Mouse (Mus musculus): Measurements from ENCODE around the gene Traf5.

The Traf5 gene

DNA sequence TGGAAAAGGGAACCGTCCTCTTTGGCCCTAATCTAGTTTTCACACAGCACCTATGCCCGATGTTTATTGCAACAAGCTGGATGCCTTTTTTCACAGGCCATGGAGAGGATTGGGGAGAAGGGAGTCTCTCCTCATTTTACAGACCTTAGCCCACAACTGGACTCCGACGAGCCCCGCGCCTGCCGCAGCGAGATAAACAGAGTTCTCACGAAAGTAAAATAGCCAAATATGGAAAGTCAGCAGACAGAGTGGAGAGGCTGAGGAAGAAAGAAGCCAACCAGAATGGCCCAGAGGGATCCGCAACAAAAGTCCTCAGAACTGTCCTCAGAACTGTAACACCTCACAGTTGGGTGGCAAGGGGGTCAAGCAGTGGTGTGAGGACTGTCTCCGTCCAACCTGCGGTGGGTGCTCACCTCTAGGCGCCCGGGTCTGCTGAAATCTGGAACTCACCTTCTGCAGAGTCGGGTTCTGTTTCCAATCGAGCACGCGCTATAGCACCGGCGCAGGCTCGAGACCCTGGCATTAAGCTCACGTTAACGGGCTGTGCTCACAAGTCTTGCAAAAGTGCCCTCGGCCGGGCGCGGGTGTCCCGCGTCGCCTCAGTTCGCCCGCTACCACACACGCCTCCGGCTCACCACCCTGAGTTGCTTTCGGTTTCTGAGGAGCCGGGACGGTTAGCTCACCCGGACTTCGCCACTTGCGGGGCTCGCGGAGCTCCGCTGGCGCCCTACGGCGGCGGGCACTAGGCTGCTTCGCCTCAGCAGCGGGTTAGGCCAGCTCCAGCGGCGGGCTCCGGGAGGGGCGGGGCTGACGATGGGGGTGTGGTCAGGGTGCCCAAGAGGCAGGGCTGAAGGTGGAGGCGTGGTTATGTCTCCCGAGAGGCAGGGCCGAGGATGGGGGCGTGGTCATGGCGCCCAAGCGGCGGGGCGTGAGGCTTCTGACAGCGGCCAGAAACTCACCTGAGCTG lies at the start of gene Traf5:
TSS of gene Traf5 (minus strand) at position 754 of the 967 bp plus-strand sequence.
- peak; percentile 95 for DNase-seq (ENCODE audit: low spot score)

DNA sequence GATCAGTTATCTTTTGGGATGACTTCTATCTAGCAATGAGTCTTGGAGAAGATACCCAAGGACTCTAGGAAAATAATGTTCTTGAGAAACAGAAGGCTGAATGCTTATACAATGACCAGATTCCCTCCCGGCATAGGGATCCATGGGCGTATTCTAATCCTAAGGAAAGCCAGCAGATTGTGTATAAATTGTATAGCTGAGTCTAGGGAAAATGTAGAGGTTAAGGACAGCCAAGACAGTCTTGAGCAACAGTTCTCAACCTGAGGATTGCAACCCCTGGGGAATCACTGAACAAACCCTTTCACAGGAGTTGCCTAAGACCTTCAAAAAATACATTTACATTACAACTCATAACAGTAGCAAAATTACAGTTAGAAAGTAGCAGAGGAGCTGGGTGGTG lies 48.0 kb upstream of the Traf5 start:
- DNase-seq (ENCODE audit: low spot score), result no peak

DNA sequence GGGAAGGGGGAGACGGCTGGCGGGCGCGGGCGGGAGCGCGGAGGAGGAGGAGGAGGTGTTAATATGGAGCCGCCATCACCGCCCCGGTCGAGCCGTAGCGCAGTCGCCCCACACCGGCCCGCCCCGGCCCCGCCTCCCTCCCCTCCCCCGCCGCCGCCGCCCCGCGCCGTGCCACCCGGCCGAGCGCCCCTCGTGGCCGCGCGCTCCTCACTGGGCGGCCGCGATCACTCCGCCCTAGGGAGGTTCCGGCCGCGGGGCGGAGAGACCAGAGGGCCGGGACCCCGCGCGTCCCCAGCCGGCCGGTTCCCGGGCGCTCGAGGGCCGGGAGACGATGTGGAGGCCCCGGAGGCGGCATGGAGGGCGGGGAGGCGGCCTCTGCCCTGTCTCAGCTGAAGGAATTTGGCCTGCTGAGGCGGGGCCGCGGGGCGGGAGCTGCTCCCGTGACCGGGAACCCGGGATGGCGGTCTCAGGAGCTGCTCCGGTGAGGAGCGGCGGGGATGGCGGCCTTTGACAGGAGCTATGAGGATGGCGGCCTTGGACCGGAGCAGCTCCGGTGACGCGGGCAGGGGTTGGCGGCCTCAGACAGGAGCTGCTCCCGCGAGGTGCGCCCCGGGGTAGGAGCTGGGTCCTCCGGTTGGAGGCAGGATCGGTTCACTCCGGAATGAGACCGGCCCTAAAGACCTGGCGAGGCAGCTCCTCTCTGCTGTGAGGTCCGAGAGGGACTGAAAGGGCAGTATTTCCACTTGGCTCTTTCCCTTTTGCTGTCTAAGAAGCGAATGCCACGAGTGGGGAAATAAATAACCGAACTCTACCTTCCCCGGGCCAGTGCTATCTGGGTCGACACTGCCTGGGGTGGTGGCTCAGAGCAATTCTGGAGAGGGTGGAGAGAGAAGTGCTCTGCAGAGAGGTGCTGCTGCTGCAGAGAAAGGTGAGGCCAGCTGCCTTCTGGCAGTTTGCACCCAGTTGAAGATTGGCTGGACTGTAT lies 45.9 kb upstream of the Traf5 start, which contains the start of gene Rcor3:
TSS of gene Rcor3 (minus strand) at position 137 of the 985 bp plus-strand sequence.
- DNase-seq (ENCODE audit: low spot score), result peak; percentile 81

DNA sequence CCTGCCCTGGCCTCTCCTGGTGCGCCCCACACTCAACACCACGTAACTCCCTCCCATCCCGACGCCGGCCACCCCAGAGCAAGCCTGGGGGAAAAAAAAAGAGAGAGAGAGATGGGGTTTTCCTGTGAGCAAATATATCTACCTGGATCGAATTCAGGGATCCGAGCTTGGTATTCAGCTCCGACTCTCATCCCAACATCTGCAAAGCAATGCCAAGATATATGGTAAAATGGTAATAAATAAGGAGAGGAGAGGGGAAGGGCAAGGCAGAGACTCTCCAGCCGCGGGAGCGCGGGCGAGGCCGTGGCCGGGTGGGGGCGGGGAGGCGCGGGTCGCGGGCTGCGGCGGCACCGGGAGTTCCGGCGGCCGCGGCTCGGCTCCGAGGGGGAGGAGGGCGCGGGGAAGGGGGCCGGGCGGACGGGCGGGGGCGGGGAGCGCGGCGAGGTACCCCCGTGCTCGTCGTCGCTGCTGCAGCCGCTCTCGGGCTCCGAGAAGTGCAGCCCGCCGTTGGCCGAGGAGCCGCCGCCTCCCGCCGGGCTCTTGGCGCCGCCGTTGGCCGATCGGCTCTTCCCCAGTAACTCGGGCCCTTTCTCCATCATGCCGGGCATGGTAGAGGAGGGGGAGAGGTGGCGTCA lies 45.0 kb upstream of the Traf5 start:
- DNase-seq (ENCODE audit: low spot score), result peak; percentile 39

DNA sequence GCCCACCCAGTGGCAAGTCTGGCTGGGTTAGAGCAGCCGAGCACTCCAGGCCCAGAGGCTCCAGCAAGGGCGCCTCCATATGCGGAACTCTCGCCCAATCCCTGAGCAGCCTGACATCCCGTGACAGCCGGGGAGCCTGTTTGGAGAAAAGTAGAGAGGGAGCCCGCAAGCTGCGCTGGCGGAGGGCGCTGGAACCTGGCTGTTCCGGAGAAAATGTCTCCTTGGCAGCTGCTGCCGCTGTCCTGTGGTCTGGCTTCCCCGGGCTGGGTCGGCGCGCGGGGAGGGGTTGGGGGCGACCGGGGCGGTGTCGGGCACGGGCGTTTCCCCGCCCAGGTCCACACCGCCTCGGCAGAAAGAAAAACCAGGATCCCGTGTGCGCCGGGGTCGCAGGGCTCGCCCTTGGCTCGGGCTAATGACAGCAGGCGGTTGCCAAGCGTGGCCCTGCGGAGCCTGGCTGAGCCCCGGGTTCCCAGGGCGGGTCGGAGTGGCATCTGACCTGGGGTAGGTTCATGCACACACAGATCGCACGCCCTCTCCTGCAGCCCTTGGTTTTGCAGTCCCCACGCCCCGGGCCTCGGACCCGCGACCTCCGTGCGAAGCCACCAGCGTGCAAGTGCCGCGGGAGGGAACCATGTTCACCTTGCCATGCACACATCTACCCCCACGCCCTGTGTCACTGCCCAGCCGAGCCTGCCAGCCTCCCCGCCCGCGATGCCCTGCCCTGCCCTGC lies 44.4 kb upstream of the Traf5 start:
- DNase-seq (ENCODE audit: low spot score), result peak; percentile 84

DNA sequence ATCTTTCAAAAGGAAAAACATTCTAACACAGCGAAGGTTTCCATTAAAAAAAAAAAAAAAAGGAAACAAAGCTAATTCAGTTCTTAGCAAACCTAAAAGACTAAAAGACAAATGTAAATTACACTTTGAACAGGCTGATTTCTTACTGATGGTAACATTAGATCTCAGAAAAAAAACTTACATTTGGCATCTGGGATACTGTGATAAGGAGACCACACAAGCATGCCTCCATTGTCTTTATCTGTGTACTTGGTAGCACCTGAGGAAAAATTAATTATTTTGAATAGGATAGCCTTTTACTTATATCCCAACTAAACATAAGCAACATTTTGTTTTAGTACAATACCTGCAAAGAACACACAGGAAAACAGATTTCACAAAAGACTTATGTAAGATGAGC lies 37.8 kb upstream of the Traf5 start:
- no peak for DNase-seq (ENCODE audit: low spot score)

DNA sequence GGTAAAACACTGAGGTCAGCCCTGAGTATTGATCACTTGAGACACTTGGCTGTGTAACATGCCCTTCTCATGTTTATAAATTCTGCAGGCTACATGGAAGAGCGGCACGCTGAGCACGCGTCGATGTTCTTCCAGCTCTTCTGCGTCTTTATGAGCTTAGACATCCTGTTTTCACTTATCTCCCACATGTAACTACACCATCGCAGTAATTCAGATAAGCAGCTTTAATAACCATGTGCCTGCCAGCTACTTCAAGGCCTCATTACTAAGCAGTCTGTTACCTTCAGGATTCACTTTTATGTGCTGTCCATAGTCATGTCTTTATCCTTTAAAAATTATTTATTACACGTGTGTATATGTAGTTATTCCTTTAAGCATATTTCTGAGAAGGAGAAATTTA lies 36.0 kb upstream of the Traf5 start:
- no peak for DNase-seq (ENCODE audit: low spot score)

DNA sequence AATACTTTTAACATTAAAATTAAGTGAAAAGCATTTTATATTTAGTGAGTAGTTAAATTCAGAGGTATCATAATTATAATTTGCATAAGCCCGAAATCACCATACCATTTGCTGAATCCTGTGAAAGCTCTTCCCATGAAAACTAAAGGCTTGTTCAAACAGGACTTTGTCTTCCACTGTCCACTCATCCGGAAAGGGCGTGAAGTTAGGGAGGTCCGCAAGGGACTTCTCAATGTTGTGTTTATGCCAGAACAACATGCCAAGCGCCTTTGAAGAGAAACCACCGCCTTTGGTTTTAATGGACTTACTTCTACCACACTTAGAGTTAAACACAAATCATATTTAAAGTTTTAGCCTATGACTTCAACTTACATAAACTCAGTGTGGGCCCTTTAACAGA lies 33.4 kb upstream of the Traf5 start:
- DNase-seq (ENCODE audit: low spot score), result no peak

DNA sequence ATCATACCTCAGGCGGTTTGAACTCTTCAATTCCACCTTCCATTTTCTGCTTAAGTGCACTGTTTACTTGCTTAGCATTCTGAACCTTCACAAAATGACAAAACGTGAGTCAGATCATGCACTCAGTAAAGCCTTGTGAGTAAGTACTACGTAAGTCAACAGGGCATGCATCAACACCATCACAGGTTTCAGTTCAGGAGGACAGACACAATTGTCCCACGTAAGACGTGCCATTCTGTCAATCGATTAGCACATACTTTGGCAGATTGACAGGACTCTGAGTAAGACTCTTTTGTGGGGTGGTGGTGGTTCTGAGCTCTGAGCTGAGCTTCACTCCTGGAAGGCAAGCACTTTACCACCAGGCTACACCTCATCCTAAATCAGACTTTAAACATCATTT lies 23.9 kb upstream of the Traf5 start:
- DNase-seq (ENCODE audit: low spot score), result no peak

DNA sequence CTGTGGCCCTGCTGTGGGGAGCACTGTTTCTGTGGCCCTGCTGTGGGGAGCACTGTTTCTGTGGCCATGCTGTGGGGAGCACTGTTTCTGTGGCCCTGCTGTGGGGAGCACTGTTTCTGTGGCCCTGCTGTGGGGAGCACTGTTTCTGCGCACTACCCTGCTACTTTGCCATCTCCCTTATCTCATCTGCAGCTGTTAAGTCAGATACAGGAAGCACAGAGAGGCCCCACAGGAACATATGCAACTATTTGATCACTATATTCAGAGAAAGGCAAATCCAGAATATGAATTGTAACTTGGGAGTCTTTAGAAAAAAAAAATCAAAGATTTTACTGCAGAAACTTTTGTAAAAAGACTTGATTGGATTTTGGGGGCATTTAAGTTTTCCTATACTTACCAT lies 23.0 kb upstream of the Traf5 start:
- no peak for DNase-seq (ENCODE audit: low spot score)

DNA sequence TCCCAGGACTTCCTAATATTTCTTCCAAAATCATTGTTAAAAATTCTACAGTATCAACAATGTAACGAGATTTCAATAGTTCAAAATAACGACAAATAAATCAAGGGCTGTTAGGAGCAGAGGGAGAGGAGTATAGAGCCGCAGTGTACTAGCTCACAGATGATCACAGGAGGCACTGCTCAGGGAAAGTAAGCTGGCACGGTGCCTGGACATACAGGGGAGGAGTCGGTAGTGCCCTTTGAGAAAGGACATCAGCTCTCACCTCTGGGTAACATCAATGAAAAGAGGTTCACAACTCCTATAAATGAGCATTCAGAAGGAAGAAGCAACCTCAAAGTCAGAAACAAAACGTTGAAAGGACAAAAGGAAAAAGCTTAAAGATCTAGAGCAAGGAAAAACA lies 16.8 kb upstream of the Traf5 start:
- no peak for DNase-seq (ENCODE audit: low spot score)

DNA sequence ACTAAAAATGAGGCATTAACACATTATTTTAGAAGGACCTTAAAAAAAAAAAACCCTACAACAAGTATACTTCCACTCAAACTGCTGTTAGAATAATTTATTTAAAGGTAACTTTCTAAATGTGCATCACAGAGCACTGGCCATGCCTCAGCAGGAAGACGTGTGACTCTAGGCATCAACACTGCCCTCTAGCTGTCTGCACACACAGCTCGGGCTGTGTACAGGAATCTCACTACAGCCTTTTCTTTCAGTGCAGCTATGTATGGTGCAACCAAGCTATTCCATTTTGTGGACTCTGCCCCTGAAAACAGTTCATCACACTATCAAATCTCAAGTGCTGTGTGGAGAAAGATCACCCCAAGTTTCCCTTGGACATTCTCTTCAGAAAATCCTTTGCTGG lies 15.0 kb upstream of the Traf5 start:
- peak; percentile 57 for DNase-seq (ENCODE audit: low spot score)

DNA sequence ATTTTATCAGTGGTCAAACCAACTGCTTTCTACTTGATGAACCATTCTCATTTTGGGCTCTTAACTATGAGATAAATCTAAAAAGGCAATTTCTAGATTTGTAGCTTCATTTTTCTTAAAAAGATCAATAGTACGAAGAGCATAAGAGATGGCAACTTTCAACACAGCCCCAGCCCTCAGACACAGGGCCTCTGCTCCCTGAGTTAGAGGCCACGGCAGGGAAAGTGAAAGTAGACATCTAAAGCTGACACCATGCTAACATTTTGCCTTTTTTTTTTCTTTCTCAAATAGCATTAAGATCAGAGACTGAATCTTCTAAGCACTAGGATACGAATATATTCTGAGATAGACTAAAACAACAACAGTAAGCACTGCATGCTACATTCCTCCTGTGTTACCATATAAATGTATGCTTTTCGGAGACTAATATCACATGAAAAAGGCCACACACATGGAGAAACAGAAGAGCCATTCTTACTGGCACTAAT lies 13.6 kb upstream of the Traf5 start:
- DNase-seq (ENCODE audit: low spot score), result no peak

DNA sequence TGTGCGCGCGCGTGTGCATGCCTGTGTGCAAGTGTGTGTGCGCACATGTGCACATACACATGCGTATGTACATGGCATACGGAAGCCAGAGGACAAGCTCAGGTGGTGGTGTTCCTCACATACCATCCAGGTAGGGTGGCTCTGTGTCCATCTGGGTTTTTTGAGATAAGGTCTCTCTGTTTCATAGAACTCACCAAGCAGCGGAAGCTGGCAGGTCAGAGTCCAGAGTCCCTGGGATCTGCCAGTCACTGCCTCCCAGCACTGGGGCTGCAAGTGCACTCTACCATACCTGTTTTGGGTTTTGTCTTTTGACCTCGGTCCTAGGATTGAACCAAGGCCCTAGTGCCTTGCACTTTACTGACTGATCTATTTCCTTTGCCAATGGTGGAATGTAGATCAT lies 11.7 kb upstream of the Traf5 start:
- no peak for DNase-seq (ENCODE audit: low spot score)

DNA sequence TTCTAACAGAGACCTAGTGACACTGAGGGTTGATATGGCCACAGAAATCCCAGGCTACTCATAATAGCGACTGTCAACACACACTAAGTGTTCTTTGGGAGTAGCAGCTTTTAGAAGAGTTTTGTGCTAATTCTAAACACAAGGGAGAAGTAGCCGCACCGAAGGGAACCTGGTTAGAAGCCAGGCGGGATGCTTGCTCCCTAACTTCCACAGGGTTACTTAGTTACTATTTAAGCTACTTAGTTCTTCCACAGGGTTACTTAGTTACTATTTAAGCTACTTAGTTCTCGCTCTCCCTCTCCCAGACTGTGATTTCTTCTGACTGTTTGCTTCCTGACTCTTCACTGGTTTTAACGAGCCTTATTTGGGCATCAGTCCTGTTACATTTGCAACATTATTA lies 10.8 kb upstream of the Traf5 start:
- no peak for DNase-seq (ENCODE audit: low spot score)

DNA sequence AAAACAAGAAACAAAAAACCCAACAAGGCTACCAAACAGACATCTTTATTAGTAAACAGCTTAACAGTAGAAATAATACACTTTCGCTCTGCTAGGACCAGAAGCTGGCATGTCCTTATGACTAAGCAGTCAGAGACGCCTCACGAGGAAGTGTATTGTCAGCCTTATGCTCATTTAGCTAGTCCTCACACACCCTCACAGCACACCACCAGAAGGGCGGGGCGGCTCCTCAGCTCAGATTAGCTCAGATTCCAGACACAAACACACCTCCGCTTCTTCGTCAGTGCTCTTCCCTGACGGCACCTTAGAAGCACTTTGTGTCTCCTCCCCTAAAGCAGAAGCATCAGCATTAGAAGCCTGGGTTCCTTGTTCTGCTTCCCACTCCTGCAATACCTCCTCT lies 9.0 kb upstream of the Traf5 start:
- no peak for DNase-seq (ENCODE audit: low spot score)

DNA sequence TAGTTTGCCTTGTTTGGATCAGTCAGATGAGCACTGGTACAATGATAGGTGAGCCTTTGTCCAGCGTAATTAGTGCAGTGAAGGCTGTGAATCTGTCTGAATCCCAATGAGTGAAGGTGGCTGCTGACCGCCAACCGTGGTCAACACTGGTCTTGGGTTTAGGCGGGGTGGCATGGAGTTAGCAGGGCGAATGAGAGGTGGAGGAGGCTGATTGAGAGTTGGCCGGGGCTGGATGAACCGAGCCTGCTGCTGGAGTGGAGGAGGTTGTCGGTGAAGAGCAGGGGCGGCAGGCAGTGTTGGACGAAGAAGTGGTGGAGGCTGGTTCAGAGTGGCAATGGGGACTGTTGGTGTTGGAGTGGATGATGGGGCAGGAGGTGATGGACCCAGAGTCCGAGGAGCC lies 8.4 kb upstream of the Traf5 start:
- DNase-seq (ENCODE audit: low spot score), result no peak

DNA sequence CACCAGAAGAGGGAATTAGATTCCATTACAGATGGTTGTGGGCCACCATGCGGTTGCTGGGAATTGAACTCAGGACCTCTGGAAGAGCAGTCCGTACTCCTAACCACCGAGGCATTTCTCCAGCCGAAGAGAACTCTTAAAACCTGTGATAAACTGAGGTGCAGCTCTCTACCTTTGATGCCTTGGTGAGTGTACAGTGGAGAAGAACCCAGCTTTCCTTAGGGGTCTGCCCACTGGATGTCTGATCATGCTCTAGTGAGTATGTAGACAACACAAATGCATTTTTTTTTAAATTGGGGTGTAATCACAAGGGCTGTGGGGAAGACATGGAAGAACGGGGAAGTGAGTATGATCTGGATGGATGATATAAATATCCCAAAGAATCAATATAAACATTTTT lies 3.3 kb upstream of the Traf5 start:
- no peak for DNase-seq (ENCODE audit: low spot score)

DNA sequence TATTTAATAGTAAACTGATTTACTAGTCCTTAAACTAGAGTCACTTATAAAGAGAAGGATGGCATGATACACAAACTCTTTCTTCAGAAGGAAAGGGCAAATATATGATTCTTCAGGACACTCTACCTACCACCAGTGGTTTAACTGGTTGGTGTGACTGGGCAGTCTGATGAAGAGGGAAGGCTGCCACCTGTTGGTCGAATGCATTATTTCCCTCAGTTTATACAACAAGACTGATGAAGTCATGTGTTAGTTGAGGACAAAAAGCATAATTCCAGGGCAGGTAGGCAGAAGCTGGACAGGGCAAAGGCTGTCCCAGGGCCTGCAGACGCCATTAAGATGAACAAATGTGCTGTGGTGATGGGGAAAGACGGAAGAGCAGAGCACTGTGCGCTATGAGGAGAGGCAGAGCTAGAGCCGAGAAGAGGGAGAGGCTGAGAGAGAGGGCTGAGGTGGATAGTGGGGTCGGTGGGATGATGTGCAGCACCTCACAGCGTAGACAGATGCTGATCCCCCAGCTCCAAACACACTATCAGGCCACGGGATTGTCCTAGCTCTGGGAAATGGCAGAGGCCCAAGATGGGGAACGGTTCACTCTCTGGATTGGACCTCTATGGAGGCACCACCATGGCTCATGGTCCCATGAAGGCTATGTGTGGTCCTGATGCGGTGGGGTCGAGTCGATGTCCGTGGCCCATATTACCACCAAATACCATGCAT lies 2.3 kb upstream of the Traf5 start:
- DNase-seq (ENCODE audit: low spot score), result peak; percentile 85

DNA sequence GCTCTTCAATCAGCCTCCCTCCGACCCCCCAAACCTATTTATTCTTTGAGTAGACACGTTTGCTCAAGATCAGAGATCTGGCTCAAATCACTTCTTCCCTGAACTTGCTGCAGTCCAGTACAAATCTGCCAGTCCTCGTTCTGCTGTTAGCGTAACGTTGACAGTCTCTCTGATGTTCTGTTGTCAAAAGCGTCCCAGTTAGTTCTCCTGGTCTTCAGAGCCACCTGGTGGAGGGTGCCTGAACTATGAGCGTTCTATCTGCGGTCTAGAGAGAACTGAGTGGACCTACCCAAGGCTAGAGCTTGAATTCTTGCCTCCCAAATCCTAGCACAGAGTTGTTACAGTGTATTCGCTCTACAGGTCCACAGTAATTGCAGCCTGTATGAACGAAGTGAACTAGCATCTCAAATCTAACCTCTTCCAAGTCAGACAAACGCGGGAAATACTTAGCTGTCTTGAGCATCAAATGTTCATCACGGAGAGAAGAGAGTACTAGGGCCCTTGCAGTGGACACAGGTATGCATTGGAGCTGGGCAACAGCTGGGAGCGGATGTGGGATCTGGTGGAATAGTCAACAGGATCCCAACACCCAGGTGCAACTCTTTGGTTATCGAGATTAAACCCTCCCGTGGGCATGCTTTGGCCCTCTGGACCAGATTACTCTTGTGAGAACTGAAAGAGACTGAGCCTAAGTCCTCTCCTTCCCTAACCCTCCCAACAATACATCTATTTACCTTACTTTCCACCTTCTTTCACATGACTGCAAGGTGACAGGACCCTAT lies 711 bp upstream of the Traf5 start:
- peak; percentile 90 for DNase-seq (ENCODE audit: low spot score)
